Mouse (Mus musculus) heart, embryonic 14.5 days (tissue): Measurements from ENCODE around the gene Atg4a-ps. TPM values are rescaled to one million over a fixed set of nuclear protein-coding genes. Genes with fewer than 3 reads are reported as not detected.

Source experiments
- ATAC-seq: fragments of 200-750 bp; cut with Nextera tagmentation; 2 replicates; pipeline ENCODE4 v1.8.0; 2017; ENCODE audit warnings: low read depth, moderate TSS enrichment; ENCODE audit not compliant: insufficient number of reproducible peaks, insufficient read depth, low FRiP score
- H3K27ac ChIP-seq, 2 experiments: fragments of 200-500 bp in 1 of 2; fragments of 300-500 bp in 1 of 2; sonication (generic) in 1 of 2; replicated peaks in 1 of 2; 2 replicates each; pipeline ENCODE4 v1.5.1; 2012 to 2014; ENCODE audit warnings: low read depth in 2 of 2, low read length in 2 of 2, control low read depth in 1 of 2, mild to moderate bottlenecking in 1 of 2, mixed read lengths in 1 of 2; ENCODE audit not compliant: control insufficient read depth in 1 of 2, insufficient read depth in 1 of 2
- H3K27me3 ChIP-seq: fragments of 300-500 bp; sonication (generic); 2 replicates; pipeline ENCODE4 v1.6.1; 2014; ENCODE audit warnings: mild to moderate bottlenecking, low read length, control low read depth; ENCODE audit not compliant: control insufficient read depth, insufficient read depth
- H3K36me3 ChIP-seq: fragments of 300-500 bp; sonication (generic); 2 replicates; pipeline ENCODE4 v1.6.1; 2014; ENCODE audit warnings: mild to moderate bottlenecking, control low read depth, low read length, mixed read lengths; ENCODE audit not compliant: control insufficient read depth, insufficient read depth
- H3K4me1 ChIP-seq, 2 experiments: fragments of 200-500 bp in 1 of 2; fragments of 300-500 bp in 1 of 2; sonication (generic) in 1 of 2; 2 replicates each; pipeline ENCODE4 v1.6.1; 2012 to 2014; ENCODE audit warnings: low read length in 2 of 2, control low read depth in 1 of 2, mixed read lengths in 1 of 2; ENCODE audit not compliant: control insufficient read depth in 2 of 2, insufficient read depth in 2 of 2
- H3K4me2 ChIP-seq: fragments of 300-500 bp; sonication (generic); 2 replicates; pipeline ENCODE4 v1.6.1; 2014; ENCODE audit warnings: mild to moderate bottlenecking, low read length
- H3K4me3 ChIP-seq, 2 experiments: fragments of 200-500 bp in 1 of 2; fragments of 300-500 bp in 1 of 2; sonication (generic) in 1 of 2; 2 replicates each; pipeline ENCODE4 v1.5.1; 2012 to 2014; ENCODE audit warnings: low read length in 2 of 2, mild to moderate bottlenecking in 2 of 2, control low read depth in 1 of 2, low read depth in 1 of 2, moderate library complexity in 1 of 2; ENCODE audit not compliant: control insufficient read depth in 1 of 2, insufficient read depth in 1 of 2
- H3K9ac ChIP-seq: fragments of 300-500 bp; sonication (generic); 2 replicates; pipeline ENCODE4 v1.6.1; 2014; ENCODE audit warnings: mild to moderate bottlenecking, low read length
- H3K9me3 ChIP-seq: fragments of 300-500 bp; sonication (generic); 2 replicates; pipeline ENCODE4 v1.6.1; 2016; ENCODE audit warnings: low read length, control low read depth; ENCODE audit not compliant: control insufficient read depth
- WGBS: fragments of 180-500 bp; shearing (Covaris S2); extraction: QIAGEN DNeasy Blood & Tissue Kit; methylation state at CpG from one replicate; pipeline ENCODE4 v1.1.7; 2014; 5-methylcytosine and 5-hydroxymethylcytosine counted together
- microRNA-seq: library from miRNA; unstranded; fragments of <30 nt; microRNA quantifications from one replicate; pipeline ENCODE4, GENCODE M21; 2016
- polyA plus RNA-seq: library from polyadenylated mRNA; unstranded; fragments of >200 nt; fragmentation: Nextera tagmentation; extraction: Ambion mirVana; gene quantifications from 2 replicates; pipeline ENCODE4 v1.2.1, GENCODE M21; 2014

Atg4a-ps gene
- polyA plus RNA-seq, 1 experiment from 2014 or later = not detected

- Histone ChIP-seq H3K27me3 (no peaks in the 10 kb centered on the region), H3K4me2 (no peak overlapping the region), H3K4me3 (no peak overlapping the region), H3K36me3 (no peaks in the 10 kb centered on the region), H3K9ac (no peak overlapping the region), H3K4me1 (peaks cover 0 to 6% of the 10 kb centered on the region in 2 experiments; a peak in 1 of 4 replicates), H3K27ac (no peak overlapping the region), H3K9me3 (no peaks in the 10 kb centered on the region)
- WGBS = 87% methylated on average over 4 of the region's 4 CpGs
- ATAC-seq = no peak
These were observed 48.3 kb downstream of the Atg4a-ps start for GRCm38 (mm10) chr3:103597586-103597985.

GRCm38 (mm10) chr3:103595271-103595810, 50.5 kb downstream of the Atg4a-ps start:
- Histone ChIP-seq H3K9me3 (no peaks in the 10 kb centered on the region), H3K4me1 (no peaks in the 10 kb centered on the region; a peak in 1 of 4 replicates), H3K36me3 (no peaks in the 10 kb centered on the region), H3K4me2 (no peak overlapping the region), H3K4me3 (no peak overlapping the region), H3K9ac (no peak overlapping the region), H3K27me3 (no peaks in the 10 kb centered on the region), H3K27ac (no peak overlapping the region)
- ATAC-seq = no peak
- WGBS = 74% methylated on average over 7 of the region's 7 CpGs

Small RNAs within 50 kb of the gene (microRNA-seq; reads per million reads assigned to microRNA genes)
- gene Gm25325 = not detected

Other genes starting within 250 kb of the Atg4a-ps start
- gene Syt6, start 70.8 kb downstream of the Atg4a-ps start, polyA plus RNA-seq = 0.14 TPM in 1 of 2 replicates, not detected in the other
- 23.5 and 27.4 TPM in 2 replicates for gene Olfml3, start 91.9 kb upstream of the Atg4a-ps start, polyA plus RNA-seq
- gene Gm10964, start 93.3 kb upstream of the Atg4a-ps start, polyA plus RNA-seq = not detected in 2 replicates
- 14.4 and 15.3 TPM in 2 replicates for gene Hipk1, start 145.5 kb upstream of the Atg4a-ps start, polyA plus RNA-seq
- gene Dclre1b, start 163.4 kb upstream of the Atg4a-ps start, polyA plus RNA-seq = 19.8 and 23.6 TPM in 2 replicates
- 16.6 and 18.9 TPM in 2 replicates for gene Ap4b1, start 163.5 kb upstream of the Atg4a-ps start, polyA plus RNA-seq
- 0.39 TPM in 1 of 2 replicates, not detected in the other for gene Gm43064, start 163.5 kb upstream of the Atg4a-ps start, polyA plus RNA-seq
- 0.23 and 0.31 TPM in 2 replicates for gene Bcl2l15, start 186.5 kb upstream of the Atg4a-ps start, polyA plus RNA-seq
- gene Ptpn22, start 213.7 kb upstream of the Atg4a-ps start, polyA plus RNA-seq = 0.99 and 1.1 TPM in 2 replicates